Mouse (Mus musculus): ENCODE measurements at regions not wholly inside any gene's neighbourhood (a gene's known extent, or its start where the extent isn't known, plus 50 kb on each side); places are given as distances from the start of the nearest gene placed in this dataset.

- TF ChIP-seq CTCF (IDR thresholded peaks at IDR 0.05; ENCODE audit: low read depth) (no peak), EP300 (IDR thresholded peaks at IDR 0.05; ENCODE audit: low read depth) (no peak)
Observed at GRCm38 (mm10) chr9:41606136-41606535, 444.6 kb upstream of the Ubash3b start.
